Mouse (Mus musculus): ENCODE measurements at regions not wholly inside any gene's neighbourhood (a gene's known extent, or its start where the extent isn't known, plus 50 kb on each side); places are given as distances from the start of the nearest gene placed in this dataset.
A peak's percentile ranks its signal among the peaks of the same experiment; 100 is the strongest.
"Not testable (repeated sequence)": the region's sequence is repeated elsewhere in the genome, so short reads cannot be mapped to it uniquely, and the experiment has no call there.

DNA sequence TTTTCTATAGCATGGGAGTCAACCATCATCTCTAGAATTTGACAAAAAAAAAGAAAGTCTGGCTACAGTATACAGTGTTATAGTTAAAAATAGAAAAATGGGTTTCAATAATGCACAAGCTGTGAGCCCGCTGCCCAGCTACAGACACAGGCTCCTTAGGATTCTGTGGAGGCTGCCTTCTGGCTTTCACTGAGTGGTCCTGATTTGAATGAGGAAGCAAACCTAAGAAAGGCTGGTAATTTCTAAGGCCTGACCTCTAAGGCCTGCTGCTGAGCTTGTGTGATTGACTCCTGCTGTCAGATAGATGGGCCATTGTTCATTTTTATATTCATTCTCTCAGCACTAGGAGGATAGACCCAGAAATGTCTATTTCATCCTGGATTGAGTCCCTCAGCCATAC lies 67.7 kb downstream of the Alg10b start:
- H3K4me3 ChIP-seq = no peak overlapping the region
- H3K36me3 ChIP-seq = no peaks in the 10 kb centered on the region
- 0 out of 2 replicates have a peak overlapping the region, but pooled peaks have one; percentile 16 for H3K27ac ChIP-seq
- H3K9me3 ChIP-seq = no peaks in the 10 kb centered on the region
- H3K27me3 ChIP-seq (ENCODE audit: insufficient read depth, poor library complexity, severe bottlenecking) = no peaks in the 10 kb centered on the region
- peak; percentile 18 for DNase-seq (ENCODE audit: low spot score)
- 46% methylated on average over 1 of the region's 1 CpGs for WGBS
- peaks cover 25% of the 10 kb centered on the region for H3K4me1 ChIP-seq (replicated peaks)

DNA sequence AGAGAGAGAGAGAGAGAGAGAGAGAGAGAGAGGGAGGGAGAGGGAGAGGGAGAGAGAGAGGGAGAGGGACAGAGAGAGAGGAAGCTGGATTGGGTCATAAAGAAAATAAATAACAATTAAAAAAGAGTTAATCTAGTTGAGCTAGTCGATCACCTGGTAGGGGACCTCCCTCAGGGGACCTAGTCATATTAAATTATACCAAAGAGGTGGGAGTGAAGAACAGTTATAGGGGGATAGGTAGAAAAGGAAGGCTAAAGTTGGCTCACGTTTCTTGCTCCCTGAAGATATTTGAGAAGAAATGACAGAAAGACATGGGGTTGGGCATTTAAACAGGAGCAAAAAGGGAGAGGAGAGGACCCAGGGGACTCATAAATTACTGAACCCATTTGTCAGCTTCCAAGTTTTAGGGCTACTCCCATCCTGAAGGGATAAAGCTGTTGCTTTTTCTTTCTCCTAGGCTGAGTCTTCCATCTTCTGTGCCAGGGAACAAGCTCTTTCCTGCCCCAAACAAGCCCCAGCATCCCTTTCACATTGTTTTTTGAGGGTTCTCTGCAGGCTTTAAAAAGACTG lies 70.3 kb downstream of the Alg10b start:
- DNase-seq (ENCODE audit: low spot score) = no peak
- Histone ChIP-seq H3K27me3 (ENCODE audit: insufficient read depth, poor library complexity, severe bottlenecking) (no peaks in the 10 kb centered on the region), H3K27ac (no peak overlapping the region), H3K4me1 (replicated peaks) (peaks cover 25% of the 10 kb centered on the region), H3K4me3 (no peak overlapping the region), H3K9me3 (no peaks in the 10 kb centered on the region), H3K36me3 (no peaks in the 10 kb centered on the region)
- 75% methylated on average over 2 of the region's 2 CpGs for WGBS

DNA sequence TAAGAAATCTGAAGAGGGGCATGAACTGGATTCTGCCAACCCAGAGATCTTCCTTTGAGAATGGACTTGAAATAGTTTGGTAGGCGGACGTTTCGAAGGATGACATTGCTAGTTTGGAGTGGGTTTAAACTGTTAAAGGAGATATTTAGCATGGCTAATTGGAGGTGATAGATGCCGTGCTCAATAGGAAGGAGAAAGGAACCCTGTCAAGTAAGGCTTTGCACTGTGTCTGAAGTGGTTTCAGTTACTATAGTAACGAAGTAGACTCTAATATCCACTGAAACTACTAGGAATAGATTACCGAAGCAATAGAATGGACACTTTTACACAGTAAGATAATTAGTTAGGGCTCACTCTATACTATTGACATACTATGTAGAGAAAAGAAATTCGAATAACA lies 74.5 kb downstream of the Alg10b start:
- Histone ChIP-seq H3K9me3 (no peaks in the 10 kb centered on the region), H3K36me3 (no peaks in the 10 kb centered on the region), H3K27me3 (ENCODE audit: insufficient read depth, poor library complexity, severe bottlenecking) (no peaks in the 10 kb centered on the region), H3K4me3 (no peak overlapping the region), H3K4me1 (replicated peaks) (no peaks in the 10 kb centered on the region), H3K27ac (no peak overlapping the region)
- 79% methylated on average over 7 of the region's 7 CpGs for WGBS
- DNase-seq (ENCODE audit: low spot score) = no peak

DNA sequence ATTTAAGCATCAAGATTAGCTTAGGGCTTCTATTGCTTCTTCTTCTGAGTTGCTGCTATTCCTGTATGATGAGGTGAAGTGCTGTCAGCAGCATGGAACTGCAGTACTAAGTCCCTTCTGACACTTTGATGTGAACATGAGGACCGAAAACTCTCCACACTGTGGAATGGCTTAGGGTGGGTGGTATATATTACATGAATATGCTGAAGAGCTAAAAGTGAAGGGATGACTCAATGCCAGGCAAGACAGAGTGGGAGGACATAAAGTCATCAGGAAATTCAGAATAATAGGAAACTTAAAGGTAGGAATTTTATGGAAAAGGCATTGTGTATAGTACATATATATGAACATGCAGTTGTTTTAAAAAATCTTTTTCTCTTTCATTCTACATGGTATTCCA lies 79.3 kb downstream of the Alg10b start:
- no peaks in the 10 kb centered on the region for H3K36me3 ChIP-seq
- no peaks in the 10 kb centered on the region for H3K9me3 ChIP-seq
- WGBS = 100% methylated on average over 1 of the region's 1 CpGs
- no peak overlapping the region for H3K27ac ChIP-seq
- H3K4me3 ChIP-seq = no peak overlapping the region
- H3K27me3 ChIP-seq (ENCODE audit: insufficient read depth, poor library complexity, severe bottlenecking) = no peaks in the 10 kb centered on the region
- H3K4me1 ChIP-seq (replicated peaks) = peaks cover 7% of the 10 kb centered on the region
- DNase-seq (ENCODE audit: low spot score) = no peak

DNA sequence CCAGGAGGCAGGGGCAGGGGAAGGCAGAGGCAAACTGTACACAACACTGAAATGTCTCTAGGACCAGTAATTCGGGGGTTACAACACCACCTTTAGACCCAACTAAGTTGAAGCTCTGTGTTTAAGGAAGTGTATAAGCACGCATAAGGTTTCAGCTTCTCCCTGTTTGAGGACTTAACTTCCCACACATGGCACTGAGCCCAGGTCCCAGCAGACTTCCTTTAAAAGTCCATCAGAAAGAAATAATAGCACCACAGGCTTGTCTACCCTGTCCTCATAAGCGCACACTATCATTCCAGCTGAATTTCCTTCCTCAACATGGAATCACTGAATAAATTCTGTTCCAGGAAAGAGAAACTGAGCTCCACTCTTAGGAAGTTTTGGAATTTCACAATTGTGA lies 80.9 kb downstream of the Alg10b start:
- no peak for DNase-seq (ENCODE audit: low spot score)
- Histone ChIP-seq H3K27me3 (ENCODE audit: insufficient read depth, poor library complexity, severe bottlenecking) (no peaks in the 10 kb centered on the region), H3K27ac (no peak overlapping the region), H3K4me3 (no peak overlapping the region), H3K4me1 (replicated peaks) (peaks cover 15% of the 10 kb centered on the region), H3K36me3 (no peaks in the 10 kb centered on the region), H3K9me3 (no peaks in the 10 kb centered on the region)
- WGBS = 89% methylated on average over 3 of the region's 3 CpGs

DNA sequence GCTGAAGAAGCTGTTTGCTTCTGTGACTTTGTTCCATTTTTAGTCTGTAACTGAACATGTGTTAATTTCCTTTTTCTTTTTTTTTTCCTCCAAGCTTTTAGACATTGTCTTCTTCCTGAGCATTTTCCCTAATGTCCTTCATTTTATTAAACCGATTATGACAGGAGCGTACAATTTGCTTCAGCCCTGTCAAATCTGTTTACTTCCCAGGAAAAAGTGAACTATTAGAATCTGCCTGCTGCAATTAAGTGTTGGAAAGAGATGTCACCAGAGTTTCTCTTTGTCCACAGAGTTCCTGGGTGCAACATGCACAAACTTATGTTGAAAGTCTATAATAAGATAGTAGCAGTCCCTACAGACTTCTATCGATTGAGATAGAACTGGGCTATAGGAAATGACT lies 82.8 kb downstream of the Alg10b start:
- H3K27ac ChIP-seq = no peak overlapping the region
- DNase-seq (ENCODE audit: low spot score) = no peak
- H3K4me1 ChIP-seq (replicated peaks) = peaks cover 20% of the 10 kb centered on the region
- 97% methylated on average over 3 of the region's 3 CpGs for WGBS
- H3K9me3 ChIP-seq = no peaks in the 10 kb centered on the region
- H3K27me3 ChIP-seq (ENCODE audit: insufficient read depth, poor library complexity, severe bottlenecking) = no peaks in the 10 kb centered on the region
- H3K4me3 ChIP-seq = no peak overlapping the region
- no peaks in the 10 kb centered on the region for H3K36me3 ChIP-seq

DNA sequence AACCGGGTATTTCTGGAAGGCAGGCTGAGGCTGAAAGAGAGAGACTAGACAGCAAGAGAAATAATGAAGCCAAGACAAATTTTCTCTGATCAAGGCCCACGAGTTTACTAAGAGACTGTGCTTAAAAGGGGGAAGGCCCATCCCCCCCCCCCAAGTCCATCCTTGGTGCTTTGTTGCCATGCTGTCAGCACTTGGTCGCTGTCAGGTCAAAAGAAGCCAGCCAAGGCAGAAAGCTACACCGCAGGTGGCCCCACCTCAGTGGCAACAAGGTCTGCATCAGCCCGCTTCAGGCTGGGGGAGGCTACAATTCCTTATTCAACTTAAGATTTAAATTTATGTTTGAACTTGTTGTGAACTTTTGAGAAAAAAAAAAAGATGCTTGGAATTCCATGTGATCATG lies 84.3 kb downstream of the Alg10b start:
- not testable (repeated sequence) for H3K36me3 ChIP-seq; H3K27ac ChIP-seq; DNase-seq (ENCODE audit: low spot score); H3K27me3 ChIP-seq (ENCODE audit: insufficient read depth, poor library complexity, severe bottlenecking); H3K4me3 ChIP-seq; H3K9me3 ChIP-seq
- H3K4me1 ChIP-seq (replicated peaks) = peaks cover 20% of the 10 kb centered on the region
- WGBS = 13% methylated on average over 5 of the region's 5 CpGs

DNA sequence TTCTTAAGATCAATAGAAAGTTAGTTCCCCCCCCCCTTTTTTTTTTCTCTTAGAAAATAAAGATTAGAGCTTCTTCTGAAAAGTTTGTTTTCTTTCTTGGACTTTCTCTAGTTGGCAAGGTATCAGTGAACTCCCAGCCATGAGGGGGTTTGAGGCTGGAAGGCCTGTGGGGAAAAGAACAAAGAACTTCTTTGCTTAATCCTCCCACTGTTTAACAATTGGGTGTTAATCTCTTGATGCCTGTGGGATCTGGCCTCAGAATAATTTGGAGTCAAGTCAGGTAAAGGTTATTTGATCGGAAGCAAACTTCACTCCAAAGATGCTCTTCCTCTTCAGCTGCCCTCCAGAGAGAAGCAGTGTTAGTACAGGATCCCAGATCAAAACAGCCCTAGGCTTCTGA lies 84.8 kb downstream of the Alg10b start:
- peaks cover 20% of the 10 kb centered on the region for H3K4me1 ChIP-seq (replicated peaks)
- H3K36me3 ChIP-seq = no peaks in the 10 kb centered on the region
- no peak overlapping the region; the same call in 1 of the 2 replicates for H3K27ac ChIP-seq
- no peak overlapping the region for H3K4me3 ChIP-seq
- H3K27me3 ChIP-seq (ENCODE audit: insufficient read depth, poor library complexity, severe bottlenecking) = no peaks in the 10 kb centered on the region
- DNase-seq (ENCODE audit: low spot score) = no peak
- WGBS = 32% methylated on average over 1 of the region's 1 CpGs
- H3K9me3 ChIP-seq = no peaks in the 10 kb centered on the region

DNA sequence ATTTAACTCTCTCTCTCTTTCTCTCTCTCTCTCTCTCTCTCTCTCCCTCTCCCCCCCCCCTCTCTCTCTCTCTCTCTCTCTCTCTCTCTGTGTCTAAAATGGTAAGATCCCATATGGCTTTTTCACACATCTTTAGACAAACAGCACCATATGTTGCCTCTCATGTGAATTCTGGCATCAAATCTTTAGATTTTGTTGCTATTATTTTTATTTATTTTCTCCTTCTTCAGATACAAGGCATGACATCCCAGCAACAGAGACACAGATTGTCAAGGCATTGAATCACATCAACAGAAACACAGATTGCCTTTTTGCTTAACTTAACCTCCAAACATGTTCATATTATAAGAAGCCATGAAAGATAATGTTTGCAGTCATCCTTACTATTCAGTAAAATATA lies 85.6 kb downstream of the Alg10b start:
- no peak for DNase-seq (ENCODE audit: low spot score)
- no peak overlapping the region for H3K27ac ChIP-seq
- H3K4me1 ChIP-seq (replicated peaks) = peaks cover 20% of the 10 kb centered on the region
- H3K27me3 ChIP-seq (ENCODE audit: insufficient read depth, poor library complexity, severe bottlenecking) = no peaks in the 10 kb centered on the region
- H3K9me3 ChIP-seq = no peaks in the 10 kb centered on the region
- H3K36me3 ChIP-seq = no peaks in the 10 kb centered on the region
- H3K4me3 ChIP-seq = no peak overlapping the region

DNA sequence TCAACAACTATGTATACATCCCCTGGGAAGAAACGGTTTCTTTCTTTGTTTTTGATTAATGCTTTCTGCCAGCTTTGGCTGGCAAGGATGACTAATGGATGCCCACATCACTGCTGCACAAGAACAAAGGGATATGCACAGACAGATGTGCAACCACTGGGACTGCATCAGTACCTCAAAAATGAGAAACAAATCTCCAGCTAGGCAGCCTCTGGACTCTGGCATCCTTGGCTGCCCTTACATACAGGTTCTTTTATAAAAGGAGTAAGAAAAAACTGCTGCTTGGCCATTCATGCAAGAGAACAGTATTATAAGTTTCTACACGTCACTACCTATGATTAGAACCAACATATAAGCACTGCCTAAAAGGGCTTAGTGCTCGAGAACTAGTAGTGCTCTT lies 97.7 kb downstream of the Alg10b start:
- Histone ChIP-seq H3K4me1 (replicated peaks) (no peaks in the 10 kb centered on the region), H3K27me3 (ENCODE audit: insufficient read depth, poor library complexity, severe bottlenecking) (no peaks in the 10 kb centered on the region), H3K27ac (no peak overlapping the region), H3K4me3 (no peak overlapping the region), H3K9me3 (no peaks in the 10 kb centered on the region), H3K36me3 (no peaks in the 10 kb centered on the region)
- 56% methylated on average over 3 of the region's 3 CpGs for whole genome bisulfite sequencing
- DNase-seq (ENCODE audit: low spot score) = no peak

DNA sequence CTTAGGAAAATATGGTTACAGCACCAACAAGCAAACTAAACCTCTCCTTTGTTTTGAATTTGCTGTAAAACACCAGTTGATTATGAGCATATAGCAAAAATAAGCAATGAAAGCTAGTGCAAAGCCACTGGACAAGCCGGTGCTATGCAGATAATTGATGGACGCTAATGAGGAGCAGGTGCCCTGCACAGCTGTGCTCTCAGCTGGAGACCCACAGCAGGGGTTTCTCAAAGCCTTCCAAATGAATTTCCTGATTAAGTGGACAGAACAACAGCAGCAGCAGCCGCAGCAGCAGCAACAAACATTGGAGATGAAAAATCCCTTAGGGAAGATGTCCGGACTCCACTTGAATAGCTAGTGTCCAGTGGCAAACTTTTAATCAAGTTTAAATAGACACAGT lies 109.2 kb downstream of the Alg10b start:
- Histone ChIP-seq H3K4me3 (no peak overlapping the region), H3K36me3 (no peaks in the 10 kb centered on the region), H3K27ac (peak overlapping the region; percentile 12; the same call in 1 of the 2 replicates), H3K27me3 (ENCODE audit: insufficient read depth, poor library complexity, severe bottlenecking) (no peaks in the 10 kb centered on the region), H3K9me3 (no peaks in the 10 kb centered on the region), H3K4me1 (replicated peaks) (peaks cover 11% of the 10 kb centered on the region)
- peak; percentile 70 for DNase-seq (ENCODE audit: low spot score)
- 11% methylated on average over 4 of the region's 4 CpGs for WGBS

DNA sequence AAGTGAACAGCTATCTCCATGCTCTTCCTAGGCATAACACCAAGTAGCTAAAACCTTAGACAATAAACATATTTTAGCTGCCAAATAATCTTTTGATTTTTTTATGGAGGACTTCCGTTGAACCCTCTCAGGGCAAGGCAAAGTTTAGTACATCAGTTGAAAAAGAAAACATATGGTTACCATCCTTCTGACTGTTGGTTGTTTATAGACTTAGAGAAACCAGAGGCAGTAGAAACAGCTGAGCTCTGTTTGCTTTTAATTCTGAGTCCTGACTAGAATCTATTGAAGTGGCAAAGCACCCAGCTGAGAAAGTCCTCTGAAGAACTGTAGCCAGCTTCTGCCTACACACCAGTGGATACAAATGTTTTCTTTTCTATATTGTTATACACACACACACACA lies 109.7 kb downstream of the Alg10b start:
- DNase-seq (ENCODE audit: low spot score) = no peak

DNA sequence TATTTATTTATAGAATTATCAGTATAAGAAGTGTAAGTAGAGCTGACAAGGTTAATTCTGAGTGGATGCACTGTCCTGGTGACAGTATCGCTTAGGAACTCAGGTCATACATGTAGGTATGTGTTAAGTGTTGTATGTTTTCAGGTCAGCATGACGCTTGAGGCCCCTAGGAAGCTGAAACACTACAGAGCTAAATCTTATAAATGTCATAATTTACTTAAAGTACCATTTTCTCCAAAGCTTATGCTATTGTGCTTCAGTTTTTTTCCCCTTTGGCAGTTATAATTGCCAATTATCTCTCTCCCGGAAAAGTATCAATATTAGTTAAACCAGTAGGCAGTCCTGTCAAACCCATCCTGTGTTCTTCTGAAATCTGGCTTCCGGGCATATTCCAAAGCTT lies 110.3 kb downstream of the Alg10b start:
- no peak for DNase-seq (ENCODE audit: low spot score)

More for the DNA sequence above, 109.7 kb downstream of the Alg10b start:
- Histone ChIP-seq H3K9me3 (no peaks in the 10 kb centered on the region), H3K27me3 (ENCODE audit: insufficient read depth, poor library complexity, severe bottlenecking) (no peaks in the 10 kb centered on the region), H3K4me3 (no peak overlapping the region), H3K27ac (peak overlapping the region; percentile 12; the same call in 1 of the 2 replicates), H3K4me1 (replicated peaks) (peaks cover 11% of the 10 kb centered on the region), H3K36me3 (no peaks in the 10 kb centered on the region)
- WGBS = 63% methylated on average over 1 of the region's 1 CpGs

DNA sequence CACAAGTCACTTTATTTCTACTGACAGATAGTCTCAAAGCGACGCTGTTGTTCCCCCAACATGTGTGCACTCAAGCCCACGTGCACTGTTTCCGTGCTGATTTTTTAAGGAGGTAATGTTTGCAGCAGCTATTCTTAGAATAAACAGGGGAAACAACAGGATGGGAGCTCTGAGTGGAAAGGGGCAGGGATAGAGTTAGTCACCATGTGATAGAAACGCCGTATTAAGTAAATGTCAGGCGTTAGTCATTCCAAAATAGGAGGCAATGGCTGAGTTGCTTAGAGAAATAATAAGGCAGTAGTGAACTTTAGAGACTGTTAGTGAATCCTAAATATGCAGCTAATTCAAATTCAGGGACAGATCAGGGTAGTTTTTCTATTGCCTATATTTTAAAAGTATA lies 111.4 kb downstream of the Alg10b start:
- no peak for DNase-seq (ENCODE audit: low spot score)
- Histone ChIP-seq H3K4me1 (replicated peaks) (peaks cover 11% of the 10 kb centered on the region), H3K27me3 (ENCODE audit: insufficient read depth, poor library complexity, severe bottlenecking) (no peaks in the 10 kb centered on the region), H3K9me3 (no peaks in the 10 kb centered on the region), H3K4me3 (no peak overlapping the region), H3K36me3 (no peaks in the 10 kb centered on the region), H3K27ac (no peak overlapping the region)
- 81% methylated on average over 7 of the region's 7 CpGs for WGBS

More for the DNA sequence above, 110.3 kb downstream of the Alg10b start:
- Histone ChIP-seq H3K9me3 (no peaks in the 10 kb centered on the region), H3K4me1 (replicated peaks) (peaks cover 11% of the 10 kb centered on the region), H3K4me3 (no peak overlapping the region), H3K36me3 (no peaks in the 10 kb centered on the region), H3K27me3 (ENCODE audit: insufficient read depth, poor library complexity, severe bottlenecking) (no peaks in the 10 kb centered on the region), H3K27ac (no peak overlapping the region)
- WGBS = 76% methylated on average over 4 of the region's 4 CpGs
